9 mouse cellular contexts compared by ENCODE assay signal in the genomic region with DNA sequence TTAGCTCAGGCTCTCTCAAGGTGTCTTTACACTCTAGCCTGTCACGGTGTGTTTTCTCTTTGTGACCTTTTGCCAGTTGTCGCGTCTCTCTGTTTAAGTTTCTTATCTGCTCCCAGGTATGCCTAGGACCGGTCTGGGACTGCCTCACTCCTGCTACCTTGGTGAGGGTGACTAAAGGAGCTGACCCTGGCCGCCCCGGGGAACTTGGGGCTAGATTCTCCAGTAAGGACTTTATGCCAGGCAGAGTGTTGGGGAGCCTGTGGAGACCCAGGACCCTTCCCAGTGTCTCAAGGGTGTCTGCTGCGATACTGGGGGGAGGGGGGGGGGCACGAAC. TPM values are rescaled to one million over a fixed set of nuclear protein-coding genes. Genes with fewer than 3 reads are reported as not detected.
A peak's percentile ranks its signal among the peaks of the same experiment; 100 is the strongest.
DNase-seq lines count a peak whose midpoint lies in the region; ATAC-seq and TF ChIP-seq lines count a peak whose summit lies in the region.
"Had no signal": no experiment of that assay in that cellular context is flagged by ENCODE, and none has a peak within 500 bp of the region (broad histone marks: within the 10 kb centered on the region; RNA-seq: fewer than 3 reads in every experiment).

No protein-coding gene starts in this region.

- H3K4me2 ChIP-seq in heart, embryonic 12.5 days = peak overlapping the region; percentile 84

- peak overlapping the region; percentile 89 for H3K27ac ChIP-seq in heart, embryonic 12.5 days (ENCODE audit: poor library complexity, severe bottlenecking)
- H3K27ac ChIP-seq in ES-E14 (ENCODE audit: insufficient read depth, low read depth, low read length, poor library complexity, severe bottlenecking) = peak overlapping the region; percentile 78; the same call in 1 of the 2 replicates
- H3K27ac ChIP-seq in hindbrain, embryonic 10.5 days = peak overlapping the region; percentile 93

- no peak for DNase-seq in heart, adult 18-20 months
- DNase-seq in ES-E14 (ENCODE audit: low read depth, low spot score) = no peak
- DNase-seq in hindbrain, embryonic 10.5 days (ENCODE audit: low spot score) = no peak
- DNase-seq in retina, postnatal 1 day = no peak

- in situ Hi-C loops in ES-E14 (cut with MboI; ENCODE audit: low sequenced_read_pairs in 2 of 2, unreplicated experiment in 2 of 2) = no loop called here

- no peaks in the 10 kb centered on the region for H3K9me3 ChIP-seq in heart, embryonic 12.5 days (replicated peaks)
- H3K9me3 ChIP-seq in ES-E14 (ENCODE audit: control insufficient read depth, insufficient read depth, low read depth, low read length) = no peaks in the 10 kb centered on the region
- H3K9me3 ChIP-seq in hindbrain, embryonic 10.5 days = no peaks in the 10 kb centered on the region
- H3K9me3 ChIP-seq in megakaryocyte, embryonic 14.5 days = no peaks in the 10 kb centered on the region

- H3K4me1 ChIP-seq in heart, embryonic 12.5 days (replicated peaks) = peaks cover 32% of the 10 kb centered on the region
- H3K4me1 ChIP-seq in ES-E14 (ENCODE audit: control insufficient read depth in 2 of 2, insufficient read depth in 2 of 2, low read length in 2 of 2, poor library complexity in 1 of 2) = peaks cover 5 to 19% of the 10 kb centered on the region in 2 experiments; a peak in 3 of 4 replicates
- peaks cover 32% of the 10 kb centered on the region for H3K4me1 ChIP-seq in hindbrain, embryonic 10.5 days (replicated peaks)
- H3K4me1 ChIP-seq in megakaryocyte, embryonic 14.5 days = peaks cover 65% of the 10 kb centered on the region

- H3K36me3 ChIP-seq in heart, embryonic 12.5 days = peaks cover 10% of the 10 kb centered on the region
- H3K36me3 ChIP-seq in ES-E14 (ENCODE audit: control insufficient read depth, insufficient read depth, low read length, poor library complexity, severe bottlenecking) = peaks cover 4% of the 10 kb centered on the region; the same call in 1 of the 2 replicates
- peaks cover 14% of the 10 kb centered on the region for H3K36me3 ChIP-seq in hindbrain, embryonic 10.5 days
- H3K36me3 ChIP-seq in megakaryocyte, embryonic 14.5 days (replicated peaks; ENCODE audit: low read length) = peaks cover 42% of the 10 kb centered on the region

- H3K27me3 ChIP-seq in heart, embryonic 12.5 days (replicated peaks) = no peaks in the 10 kb centered on the region
- H3K27me3 ChIP-seq in hindbrain, embryonic 10.5 days (ENCODE audit: insufficient read depth, poor library complexity, severe bottlenecking) = no peaks in the 10 kb centered on the region
- no peaks in the 10 kb centered on the region for H3K27me3 ChIP-seq in megakaryocyte, embryonic 14.5 days (replicated peaks)

- H3K9ac ChIP-seq in heart, embryonic 12.5 days = peak overlapping the region; percentile 88
- H3K9ac ChIP-seq in ES-E14 (ENCODE audit: insufficient read depth, low read depth, low read length, poor library complexity, severe bottlenecking) = peak overlapping the region; percentile 82

- ATAC-seq in heart, embryonic 12.5 days (ENCODE audit: insufficient number of reproducible peaks, low FRiP score) = no peak
- ATAC-seq in cerebellum, adult (ENCODE audit: insufficient number of reproducible peaks, low FRiP score, low TSS enrichment) = no peak
- no peak for ATAC-seq in granulocyte monocyte progenitor cell, adult 5-6 weeks (replicated peaks; ENCODE audit: poor library complexity, severe bottlenecking)

- peak overlapping the region; percentile 84 for H3K4me3 ChIP-seq in heart, embryonic 12.5 days
- peak overlapping the region; percentile 86 to 97 for H3K4me3 ChIP-seq in ES-E14 (ENCODE audit: insufficient read depth in 1 of 2, low read depth in 1 of 2, low read length in 2 of 2, poor library complexity in 1 of 2, severe bottlenecking in 1 of 2)
- H3K4me3 ChIP-seq in hindbrain, embryonic 10.5 days = peak overlapping the region; percentile 85
- peak overlapping the region; percentile 99 for H3K4me3 ChIP-seq in megakaryocyte, embryonic 14.5 days (replicated peaks)

- 4% methylated on average over 8 of the region's 8 CpGs for WGBS in heart, embryonic 12.5 days
- WGBS in hindbrain, embryonic 10.5 days = 9% methylated on average over 8 of the region's 8 CpGs

TF ChIP-seq in ES-E14, 5 proteins besides CTCF, POLR2A, EP300 and RAD21:
- TF ChIP-seq ZNF384 (IDR thresholded peaks at IDR 0.05; ENCODE audit: low read depth, low read length) (no peak), ZC3H11A (IDR thresholded peaks at IDR 0.05; ENCODE audit: borderline replicate concordance, low read depth, low read length) (no peak), MAFK (IDR thresholded peaks at IDR 0.05; ENCODE audit: insufficient read depth, low read depth, low read length) (no peak), CHD2 (IDR thresholded peaks at IDR 0.05; ENCODE audit: low read depth, low read length) (no peak), HCFC1 (IDR thresholded peaks at IDR 0.05; ENCODE audit: borderline replicate concordance, insufficient read depth, low read length) (no peak)

RNA-seq across cellular contexts. Expression of a gene that starts 0.7 kb away (rescaled TPM):
- 103 and 104 TPM in 2 replicates for polyA plus RNA-seq in heart, embryonic 12.5 days (2016; fragmentation: Nextera tagmentation; extraction: Ambion mirVana)
- 100 to 1,000 TPM; 132 to 150 TPM for total RNA-seq in heart, adult 18-20 months (2021)
- 115 and 142 TPM in 2 replicates for total RNA-seq in ES-E14 (2012; rRNA removed)
- 66.6 and 67.2 TPM in 2 replicates for polyA plus RNA-seq in hindbrain, embryonic 10.5 days (2016; fragmentation: Nextera tagmentation; extraction: Ambion mirVana)
- polyA plus RNA-seq in megakaryocyte, embryonic 14.5 days (2012; ENCODE audit: insufficient read depth, low replicate concordance) = 284 and 814 TPM in 2 replicates
- 36.6 and 39.0 TPM in 2 replicates for total RNA-seq in granulocyte monocyte progenitor cell, adult 5-6 weeks (2014; fragmentation: Nextera tagmentation)
- 34.6 and 37.0 TPM in 2 replicates for total RNA-seq in granulocyte monocyte progenitor cell, adult 5-6 weeks (2017)

RNA-seq across cellular contexts. Expression of a gene that starts 23.6 kb away (rescaled TPM):
- polyA plus RNA-seq in heart, embryonic 12.5 days (2016; fragmentation: Nextera tagmentation; extraction: Ambion mirVana) = 177 and 184 TPM in 2 replicates
- 10 to 100 TPM; 81.7 to 82.3 TPM for total RNA-seq in heart, adult 18-20 months (2021)
- total RNA-seq in ES-E14 (2012; rRNA removed) = 139 and 148 TPM in 2 replicates
- polyA plus RNA-seq in hindbrain, embryonic 10.5 days (2016; fragmentation: Nextera tagmentation; extraction: Ambion mirVana) = 336 and 389 TPM in 2 replicates
- polyA plus RNA-seq in megakaryocyte, embryonic 14.5 days (2012; ENCODE audit: insufficient read depth, low replicate concordance) = 11.6 and 90.7 TPM in 2 replicates
- 60.0 and 78.8 TPM in 2 replicates for total RNA-seq in granulocyte monocyte progenitor cell, adult 5-6 weeks (2014; fragmentation: Nextera tagmentation)
- total RNA-seq in granulocyte monocyte progenitor cell, adult 5-6 weeks (2017) = 197 and 205 TPM in 2 replicates

RNA-seq across cellular contexts. Expression of a gene that starts 23.7 kb away (rescaled TPM):
- 14.5 TPM in 1 of 2 replicates, not detected in the other for polyA plus RNA-seq in heart, embryonic 12.5 days (2016; fragmentation: Nextera tagmentation; extraction: Ambion mirVana)
- 10 to 100 TPM; 15.5 to 15.7 TPM for total RNA-seq in heart, adult 18-20 months (2021)
- total RNA-seq in ES-E14 (2012; rRNA removed) = 1.7 and 5.4 TPM in 2 replicates
- polyA plus RNA-seq in hindbrain, embryonic 10.5 days (2016; fragmentation: Nextera tagmentation; extraction: Ambion mirVana) = 4.4 TPM in 1 of 2 replicates, not detected in the other
- 9.0 and 23.2 TPM in 2 replicates for polyA plus RNA-seq in megakaryocyte, embryonic 14.5 days (2012; ENCODE audit: insufficient read depth, low replicate concordance)
- not detected in 2 replicates for total RNA-seq in granulocyte monocyte progenitor cell, adult 5-6 weeks (2014; fragmentation: Nextera tagmentation)
- total RNA-seq in granulocyte monocyte progenitor cell, adult 5-6 weeks (2017) = 1.6 TPM in 1 of 2 replicates, not detected in the other
- polyA plus RNA-seq: large intestine, adult 2 months had no signal

RNA-seq across cellular contexts. Expression of a gene that starts 39.8 kb away (rescaled TPM):
- 69.5 and 72.8 TPM in 2 replicates for polyA plus RNA-seq in heart, embryonic 12.5 days (2016; fragmentation: Nextera tagmentation; extraction: Ambion mirVana)
- 10 to 100 TPM; 80.9 to 82.8 TPM for total RNA-seq in heart, adult 18-20 months (2021)
- total RNA-seq in ES-E14 (2012; rRNA removed) = 21.2 and 32.7 TPM in 2 replicates
- 100 and 103 TPM in 2 replicates for polyA plus RNA-seq in hindbrain, embryonic 10.5 days (2016; fragmentation: Nextera tagmentation; extraction: Ambion mirVana)
- polyA plus RNA-seq in megakaryocyte, embryonic 14.5 days (2012; ENCODE audit: insufficient read depth, low replicate concordance) = 14.2 and 28.4 TPM in 2 replicates
- total RNA-seq in granulocyte monocyte progenitor cell, adult 5-6 weeks (2014; fragmentation: Nextera tagmentation) = 39.6 and 42.0 TPM in 2 replicates
- 29.5 and 53.3 TPM in 2 replicates for total RNA-seq in granulocyte monocyte progenitor cell, adult 5-6 weeks (2017)

RNA-seq across cellular contexts. Expression of a gene that starts 52.2 kb away (rescaled TPM):
- polyA plus RNA-seq in heart, embryonic 12.5 days (2016; fragmentation: Nextera tagmentation; extraction: Ambion mirVana) = 1.5 and 2.5 TPM in 2 replicates
- total RNA-seq in heart, adult 18-20 months (2021) = 1 to 10 TPM; 6.8 to 7.9 TPM
- total RNA-seq in ES-E14 (2012; rRNA removed) = 0.42 and 0.54 TPM in 2 replicates
- 1.0 and 1.2 TPM in 2 replicates for polyA plus RNA-seq in hindbrain, embryonic 10.5 days (2016; fragmentation: Nextera tagmentation; extraction: Ambion mirVana)
- polyA plus RNA-seq in megakaryocyte, embryonic 14.5 days (2012; ENCODE audit: insufficient read depth, low replicate concordance) = 35.5 and 120 TPM in 2 replicates
- total RNA-seq in granulocyte monocyte progenitor cell, adult 5-6 weeks (2014; fragmentation: Nextera tagmentation) = 17.1 and 28.9 TPM in 2 replicates
- 32.0 and 36.6 TPM in 2 replicates for total RNA-seq in granulocyte monocyte progenitor cell, adult 5-6 weeks (2017)
